Mouse (Mus musculus): Measurements from ENCODE around the gene Zmym6. TPM values are rescaled to one million over a fixed set of nuclear protein-coding genes. Genes with fewer than 3 reads are reported as not detected.

Zmym6 gene
- polyA plus RNA-seq, 1 experiment from 2014 or later: 5.8 TPM

- no peak overlapping the region for H3K9ac ChIP-seq (replicated peaks; ENCODE audit: low read depth)
- no peak overlapping the region for H3K4me2 ChIP-seq (replicated peaks; ENCODE audit: low read depth, low read length)
- no peaks in the 10 kb centered on the region for H3K4me1 ChIP-seq (ENCODE audit: insufficient read depth, low read depth, low read length)
- no peaks in the 10 kb centered on the region for H3K9me3 ChIP-seq (ENCODE audit: low read length)
- H3K27me3 ChIP-seq (replicated peaks; ENCODE audit: insufficient read depth, low read length): no peaks in the 10 kb centered on the region
- H3K36me3 ChIP-seq (ENCODE audit: insufficient read depth, low read length): no peaks in the 10 kb centered on the region
- TF ChIP-seq CTCF (IDR thresholded peaks at IDR 0.05) (no peak), EP300 (IDR thresholded peaks at IDR 0.05) (no peak)
- DNase-seq (ENCODE audit: low spot score) (no peak), ATAC-seq (no peak)
- 30% methylated on average over 6 of the region's 6 CpGs for WGBS
- H3K4me3 ChIP-seq (ENCODE audit: low read depth, low read length): no peak overlapping the region
- no peak overlapping the region for H3K27ac ChIP-seq (ENCODE audit: low read length)
Observed at GRCm38 (mm10) chr4:127138486-127138885, 61.3 kb downstream of the Zmym6 start.

- ATAC-seq: no peak
- Histone ChIP-seq H3K4me1 (ENCODE audit: insufficient read depth, low read depth, low read length) (no peaks in the 10 kb centered on the region), H3K9me3 (ENCODE audit: low read length) (no peaks in the 10 kb centered on the region), H3K27me3 (replicated peaks; ENCODE audit: insufficient read depth, low read length) (no peaks in the 10 kb centered on the region), H3K4me2 (replicated peaks; ENCODE audit: low read depth, low read length) (no peak overlapping the region), H3K9ac (replicated peaks; ENCODE audit: low read depth) (no peak overlapping the region), H3K27ac (ENCODE audit: low read length) (no peak overlapping the region), H3K4me3 (ENCODE audit: low read depth, low read length) (no peak overlapping the region), H3K36me3 (ENCODE audit: insufficient read depth, low read length) (no peaks in the 10 kb centered on the region)
- TF ChIP-seq CTCF (IDR thresholded peaks at IDR 0.05) (no peak), EP300 (IDR thresholded peaks at IDR 0.05) (no peak)
- WGBS: 80% methylated on average over 13 of the region's 13 CpGs
- no peak for DNase-seq (ENCODE audit: low spot score)
Observed at GRCm38 (mm10) chr4:127150031-127150430, 72.8 kb downstream of the Zmym6 start.

- DNase-seq (ENCODE audit: low spot score): no peak
- Histone ChIP-seq H3K36me3 (ENCODE audit: insufficient read depth, low read length) (no peaks in the 10 kb centered on the region), H3K27me3 (replicated peaks; ENCODE audit: insufficient read depth, low read length) (no peaks in the 10 kb centered on the region), H3K9me3 (ENCODE audit: low read length) (no peaks in the 10 kb centered on the region), H3K4me3 (ENCODE audit: low read depth, low read length) (no peak overlapping the region), H3K9ac (replicated peaks; ENCODE audit: low read depth) (no peak overlapping the region), H3K4me2 (replicated peaks; ENCODE audit: low read depth, low read length) (no peak overlapping the region), H3K27ac (ENCODE audit: low read length) (no peak overlapping the region), H3K4me1 (ENCODE audit: insufficient read depth, low read depth, low read length) (no peaks in the 10 kb centered on the region)
- no peak for TF ChIP-seq CTCF (IDR thresholded peaks at IDR 0.05)
- no peak for TF ChIP-seq EP300 (IDR thresholded peaks at IDR 0.05)
- WGBS: 51% methylated on average over 1 of the region's 1 CpGs
- no peak for ATAC-seq
Observed at GRCm38 (mm10) chr4:127153345-127153744, 76.2 kb downstream of the Zmym6 start.

- H3K27ac ChIP-seq (ENCODE audit: low read length): no peak overlapping the region
- 58% methylated on average over 5 of the region's 5 CpGs for WGBS
- TF ChIP-seq CTCF (IDR thresholded peaks at IDR 0.05): no peak
- TF ChIP-seq EP300 (IDR thresholded peaks at IDR 0.05): no peak
- no peak overlapping the region for H3K9ac ChIP-seq (replicated peaks; ENCODE audit: low read depth)
- no peaks in the 10 kb centered on the region for H3K9me3 ChIP-seq (ENCODE audit: low read length)
- DNase-seq (ENCODE audit: low spot score) (no peak), ATAC-seq (no peak)
- H3K4me2 ChIP-seq (replicated peaks; ENCODE audit: low read depth, low read length): no peak overlapping the region
- no peaks in the 10 kb centered on the region for H3K27me3 ChIP-seq (replicated peaks; ENCODE audit: insufficient read depth, low read length)
- no peak overlapping the region for H3K4me3 ChIP-seq (ENCODE audit: low read depth, low read length)
- H3K4me1 ChIP-seq (ENCODE audit: insufficient read depth, low read depth, low read length): no peaks in the 10 kb centered on the region
- H3K36me3 ChIP-seq (ENCODE audit: insufficient read depth, low read length): no peaks in the 10 kb centered on the region
Observed at GRCm38 (mm10) chr4:127155757-127156156, 78.6 kb downstream of the Zmym6 start.

GRCm38 (mm10) chr4:127157746-127158145, 80.6 kb downstream of the Zmym6 start:
- DNase-seq (ENCODE audit: low spot score) (no peak), ATAC-seq (no peak)
- Histone ChIP-seq H3K9ac (replicated peaks; ENCODE audit: low read depth) (no peak overlapping the region), H3K27ac (ENCODE audit: low read length) (no peak overlapping the region), H3K36me3 (ENCODE audit: insufficient read depth, low read length) (no peaks in the 10 kb centered on the region), H3K4me2 (replicated peaks; ENCODE audit: low read depth, low read length) (no peak overlapping the region), H3K9me3 (ENCODE audit: low read length) (no peaks in the 10 kb centered on the region), H3K4me1 (ENCODE audit: insufficient read depth, low read depth, low read length) (no peaks in the 10 kb centered on the region), H3K4me3 (ENCODE audit: low read depth, low read length) (no peak overlapping the region), H3K27me3 (replicated peaks; ENCODE audit: insufficient read depth, low read length) (no peaks in the 10 kb centered on the region)
- WGBS: 85% methylated on average over 4 of the region's 4 CpGs
- TF ChIP-seq CTCF (IDR thresholded peaks at IDR 0.05) (no peak), EP300 (IDR thresholded peaks at IDR 0.05) (no peak)

- no peak for TF ChIP-seq EP300 (IDR thresholded peaks at IDR 0.05)
- no peak for TF ChIP-seq CTCF (IDR thresholded peaks at IDR 0.05)
- H3K4me2 ChIP-seq (replicated peaks; ENCODE audit: low read depth, low read length): no peak overlapping the region
- no peaks in the 10 kb centered on the region for H3K9me3 ChIP-seq (ENCODE audit: low read length)
- H3K4me3 ChIP-seq (ENCODE audit: low read depth, low read length): no peak overlapping the region
- no peaks in the 10 kb centered on the region for H3K36me3 ChIP-seq (ENCODE audit: insufficient read depth, low read length)
- no peak overlapping the region for H3K27ac ChIP-seq (ENCODE audit: low read length)
- peaks cover 10% of the 10 kb centered on the region for H3K27me3 ChIP-seq (replicated peaks; ENCODE audit: insufficient read depth, low read length)
- WGBS: 62% methylated on average over 8 of the region's 8 CpGs
- no peak for DNase-seq (ENCODE audit: low spot score)
- no peak overlapping the region for H3K9ac ChIP-seq (replicated peaks; ENCODE audit: low read depth)
- no peak for ATAC-seq
- H3K4me1 ChIP-seq (ENCODE audit: insufficient read depth, low read depth, low read length): 0 out of 2 replicates have a peak, but pooled peaks cover 3% of the 10 kb centered on the region
Observed at GRCm38 (mm10) chr4:127163926-127164325, 86.7 kb downstream of the Zmym6 start.

- 0 out of 2 replicates have a peak, but pooled peaks cover 3% of the 10 kb centered on the region for H3K4me1 ChIP-seq (ENCODE audit: insufficient read depth, low read depth, low read length)
- H3K36me3 ChIP-seq (ENCODE audit: insufficient read depth, low read length): no peaks in the 10 kb centered on the region
- DNase-seq (ENCODE audit: low spot score) (no peak), ATAC-seq (no peak)
- 68% methylated on average over 5 of the region's 5 CpGs for WGBS
- H3K9ac ChIP-seq (replicated peaks; ENCODE audit: low read depth): no peak overlapping the region
- no peak overlapping the region for H3K4me2 ChIP-seq (replicated peaks; ENCODE audit: low read depth, low read length)
- H3K9me3 ChIP-seq (ENCODE audit: low read length): no peaks in the 10 kb centered on the region
- no peak for TF ChIP-seq EP300 (IDR thresholded peaks at IDR 0.05)
- TF ChIP-seq CTCF (IDR thresholded peaks at IDR 0.05): no peak
- no peak overlapping the region for H3K4me3 ChIP-seq (ENCODE audit: low read depth, low read length)
- peaks cover 17% of the 10 kb centered on the region for H3K27me3 ChIP-seq (replicated peaks; ENCODE audit: insufficient read depth, low read length)
- H3K27ac ChIP-seq (ENCODE audit: low read length): no peak overlapping the region
Observed at GRCm38 (mm10) chr4:127167096-127167495, 89.9 kb downstream of the Zmym6 start.
